Mouse (Mus musculus) Patski (cell line): ENCODE data around the gene Yap1. TPM values are rescaled to one million over a fixed set of nuclear protein-coding genes. Genes with fewer than 3 reads are reported as not detected.
A peak's percentile ranks its signal among the peaks of the same experiment; 100 is the strongest.

ENCODE experiments used
- ATAC-seq: fragments of 100-300 bp; one replicate; pipeline ENCODE4 v1.8.0; 2021
- CTCF ChIA-PET: fragments of 350-600 bp; sonication (Branson Sonifier 250); formaldehyde crosslinking; loops from one replicate; lab custom pipeline; 2022; ENCODE audit warnings: inconsistent platforms; lab: Charles Lee
- POLR2A ChIA-PET: fragments of 350-600 bp; sonication (Branson Sonifier 250); formaldehyde crosslinking; loops from one replicate; lab custom pipeline; 2022; ENCODE audit warnings: antibody characterized with exemption, inconsistent platforms; lab: Charles Lee
- DNase-seq: peaks from one replicate; pipeline ENCODE4 v3.0.0-alpha.2; 2011; ENCODE audit warnings: low read depth, low spot score
- H3K27me3 ChIP-seq: fragments of 371-371 bp; one replicate; pipeline ENCODE4 v1.5.1; 2021
- CTCF ChIP-seq: fragments of 100-300 bp; IDR thresholded peaks from one replicate; pipeline ENCODE4 v1.5.1; 2021
- in situ Hi-C: fragments of 300-500 bp; cut with MboI; formaldehyde crosslinking; loops from 3 replicates; pipeline ENCODE4 v1.11.1; 2018; ENCODE audit warnings: low pct_unique_long_range_greater_than_20kb, mixed read lengths
- polyA plus RNA-seq: library from polyadenylated mRNA; unstranded; gene quantifications from one replicate; pipeline ENCODE4 v1.2.3, GENCODE M21; 2021

The Yap1 gene
- polyA plus RNA-seq, 1 experiment from 2014 or later = 80.0 TPM

DNA sequence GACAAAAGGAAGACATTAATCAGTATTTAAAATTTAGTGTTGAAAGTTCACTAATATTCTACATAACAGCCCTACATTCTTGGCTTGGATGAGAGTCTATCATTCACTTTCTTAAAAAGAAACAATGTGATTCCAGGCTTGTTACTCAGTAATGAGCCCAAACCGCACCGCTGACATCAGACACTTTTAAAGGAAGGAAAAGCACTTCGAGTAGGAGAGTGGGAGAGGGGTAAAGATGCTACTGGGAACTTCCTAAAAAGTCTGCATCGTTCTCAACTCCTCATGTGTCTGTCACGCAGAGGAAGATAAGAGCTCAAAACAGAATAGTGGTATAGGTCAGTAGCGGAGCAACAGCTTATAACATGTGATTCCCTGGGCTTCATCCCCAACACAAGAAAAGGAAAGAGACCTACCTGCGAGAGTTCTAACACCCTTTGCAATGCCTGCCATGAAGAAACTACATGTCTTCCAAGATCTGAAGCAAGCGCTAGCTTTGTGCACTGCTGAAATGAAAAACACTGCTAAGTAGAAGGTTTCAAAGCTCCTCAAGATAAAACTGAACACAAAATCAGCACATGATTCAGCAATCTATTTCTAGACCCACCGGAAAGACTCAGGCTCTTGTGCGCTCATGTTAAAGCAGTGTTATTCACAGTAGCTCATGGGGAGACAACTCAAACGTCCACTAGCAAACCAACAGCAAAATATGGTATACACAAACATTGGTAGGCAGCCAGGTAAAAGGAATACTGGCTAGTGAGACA lies 25.1 kb downstream of the Yap1 start:
- in situ Hi-C loops = no loop called here
- peak; percentile 35 for DNase-seq

DNA sequence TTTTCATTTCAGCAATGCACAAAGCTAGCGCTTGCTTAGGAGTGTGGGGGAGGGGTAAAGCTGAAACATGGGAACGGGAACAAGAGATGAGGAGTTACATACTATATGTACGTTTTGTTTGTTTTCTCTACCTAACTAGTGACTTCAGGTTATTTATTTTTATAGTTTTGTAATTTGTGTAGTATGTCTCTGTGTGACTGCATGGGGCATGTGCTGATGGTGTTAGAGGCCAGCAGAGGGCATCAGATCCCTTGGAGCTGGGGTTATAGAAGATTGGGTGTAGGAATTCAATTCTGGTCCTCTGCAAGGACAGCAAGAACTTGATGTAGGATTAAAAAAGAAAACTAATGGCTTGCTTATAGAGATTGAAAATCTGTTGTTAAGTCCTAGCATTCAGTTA lies 25.9 kb downstream of the Yap1 start:
- in situ Hi-C loops = no loop called here
- ChIA-PET CTCF (interaction anchor here (0.9 to 1.4 kb wide), 2 partner anchors 10 to 19 kb away, joined by 3 to 5 read pairs; no protein-coding TSS in a partner anchor), POLR2A (no interaction called here)
- TF ChIP-seq CTCF = peak; percentile 75
- ATAC-seq (peak; percentile 52), DNase-seq (no peak)
- H3K27me3 ChIP-seq = no peaks in the 10 kb centered on the region

More for the DNA sequence above, 25.1 kb downstream of the Yap1 start:
- TF ChIP-seq CTCF = no peak
- ChIA-PET POLR2A (interaction anchor here (1.5 kb wide), 1 partner anchor 12 kb away, joined by 5 read pairs; no protein-coding TSS in a partner anchor), CTCF (interaction anchor here (0.8 to 1.7 kb wide), 2 partner anchors 9 to 19 kb away, joined by 3 to 4 read pairs; no protein-coding TSS in a partner anchor)
- peak; percentile 70 for ATAC-seq
- H3K27me3 ChIP-seq = no peaks in the 10 kb centered on the region

DNA sequence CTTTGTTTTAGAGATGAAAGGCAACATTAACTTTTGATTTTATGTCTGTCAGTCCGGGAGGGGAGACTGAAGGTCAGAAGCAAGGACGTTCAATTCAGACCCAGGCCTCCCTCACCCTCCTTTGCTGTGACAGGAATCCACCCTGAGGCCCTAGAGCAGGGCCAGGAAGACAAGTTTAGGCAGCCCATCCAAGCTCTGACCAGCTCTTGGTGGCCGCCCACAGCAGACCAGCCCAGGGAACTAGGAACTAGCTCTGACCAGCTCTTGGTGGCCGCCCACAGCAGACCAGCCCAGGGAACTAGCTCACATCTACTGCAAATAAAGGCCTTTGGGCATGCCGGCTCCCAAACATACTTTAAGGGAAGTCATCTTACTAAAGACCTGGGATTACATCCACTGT lies 26.8 kb downstream of the Yap1 start:
- in situ Hi-C loops = no loop called here
- H3K27me3 ChIP-seq = no peaks in the 10 kb centered on the region
- no peak for ATAC-seq
- DNase-seq = no peak
- TF ChIP-seq CTCF = no peak
- ChIA-PET POLR2A (interaction anchor here (0.6 to 1.9 kb wide), 2 partner anchors 27 to 141 kb away, joined by 3 to 5 read pairs; partner anchors contain the start of genes Birc2 and Yap1), CTCF (interaction anchor here (0.8 to 1.4 kb wide), 3 partner anchors 9 to 30 kb away, joined by 3 to 5 read pairs (median 3); no protein-coding TSS in a partner anchor)

DNA sequence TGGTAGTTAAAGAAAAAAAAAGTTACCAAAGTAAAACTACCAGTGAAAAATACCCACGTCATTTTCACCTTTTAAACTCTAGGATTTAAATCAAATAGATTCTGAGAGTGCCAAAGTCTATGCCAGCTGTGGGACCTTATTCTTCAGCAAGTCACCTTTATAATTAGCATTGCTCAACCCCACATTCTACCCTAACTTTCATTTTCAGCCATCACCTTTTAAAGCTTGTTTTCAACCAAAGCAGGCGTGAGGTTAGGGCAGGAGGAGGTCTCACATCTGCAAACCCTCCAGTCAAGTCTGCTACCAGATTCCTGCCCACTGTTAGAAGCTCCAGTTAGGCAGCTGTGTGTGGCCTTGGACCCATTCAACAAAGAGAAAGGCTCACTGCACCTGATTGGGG lies 32.4 kb downstream of the Yap1 start:
- ChIA-PET CTCF (interaction anchor here (1.2 kb wide), 1 partner anchor 9 kb away, joined by 5 read pairs; no protein-coding TSS in a partner anchor), POLR2A (interaction anchor here (0.6 kb wide), 1 partner anchor 24 kb away, joined by 3 read pairs; no protein-coding TSS in a partner anchor)
- no peak for DNase-seq
- no peaks in the 10 kb centered on the region for H3K27me3 ChIP-seq
- in situ Hi-C loops = no loop called here
- no peak for ATAC-seq
- no peak for TF ChIP-seq CTCF

DNA sequence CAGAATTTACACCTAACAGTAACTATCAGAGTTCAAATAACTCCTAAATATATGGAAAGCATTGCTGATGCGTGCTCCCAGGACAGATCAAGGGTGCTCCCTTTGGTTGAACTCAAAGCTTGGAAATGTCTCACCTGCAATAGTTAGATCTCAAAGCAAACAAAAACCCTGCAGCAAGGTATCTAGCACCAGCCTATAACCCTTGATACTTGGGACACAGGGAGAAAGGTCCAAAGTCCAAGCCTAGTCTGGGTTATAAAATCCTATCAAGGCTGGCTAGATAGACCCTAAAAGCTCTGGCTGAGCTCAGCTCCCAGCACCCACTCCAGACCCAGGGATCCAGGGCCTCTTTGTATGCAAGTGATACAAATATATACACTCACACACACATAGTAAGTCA lies 36.4 kb downstream of the Yap1 start:
- CTCF ChIA-PET = interaction anchor here (1.8 kb wide), 1 partner anchor 10 kb away, joined by 5 read pairs; no protein-coding TSS in a partner anchor
- ATAC-seq (no peak), DNase-seq (no peak)
- H3K27me3 ChIP-seq = no peaks in the 10 kb centered on the region
- TF ChIP-seq CTCF = no peak
- POLR2A ChIA-PET = interaction anchor here (1.5 to 2.0 kb wide), 2 partner anchors 12 to 36 kb away, joined by 5 to 6 read pairs; partner anchors contain the start of gene Yap1
- in situ Hi-C loops = no loop called here

DNA sequence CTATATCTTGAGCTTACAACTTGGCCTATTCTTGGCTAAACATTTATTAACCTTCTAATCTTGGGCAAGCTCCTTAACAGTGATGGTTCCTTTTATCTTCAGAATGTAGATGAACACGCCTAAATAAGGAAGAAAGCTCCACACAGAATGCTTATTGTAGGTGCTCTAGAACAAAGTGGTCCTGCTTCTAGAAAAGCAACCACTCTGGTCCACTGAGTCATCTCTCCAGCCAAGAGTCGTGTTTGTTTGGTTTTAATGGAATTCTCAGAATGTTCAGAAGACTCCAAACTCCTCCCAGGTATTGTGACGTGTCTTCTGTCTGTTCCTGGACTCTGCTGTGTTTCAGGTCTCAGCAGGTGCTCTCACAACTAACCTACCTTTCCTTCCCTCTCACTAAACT lies 38.8 kb downstream of the Yap1 start:
- CTCF ChIA-PET = no interaction called here
- in situ Hi-C loops = no loop called here
- DNase-seq (no peak), ATAC-seq (no peak)
- no peak for TF ChIP-seq CTCF
- POLR2A ChIA-PET = no interaction called here
- no peaks in the 10 kb centered on the region for H3K27me3 ChIP-seq

DNA sequence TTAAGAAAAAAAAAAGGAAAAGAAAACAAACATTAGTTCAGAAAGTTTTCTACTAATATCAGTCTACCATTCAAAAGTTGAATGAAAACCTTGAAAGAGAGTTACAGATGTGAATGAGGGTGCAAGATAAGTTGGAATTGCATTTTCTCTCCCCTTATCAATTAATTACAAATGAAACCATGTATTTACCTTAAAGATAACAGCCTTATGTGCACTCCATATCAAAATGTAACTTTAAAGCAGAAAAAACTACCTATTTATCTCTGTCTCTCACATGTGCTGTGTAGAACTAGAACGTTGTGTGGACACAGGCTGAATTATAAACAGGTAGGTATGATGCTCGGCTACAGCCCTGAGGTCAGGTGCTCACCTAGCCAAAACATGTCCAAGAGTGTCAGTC lies 40.5 kb downstream of the Yap1 start:
- CTCF ChIA-PET = interaction anchor here (1.8 kb wide), 1 partner anchor 10 kb away, joined by 4 read pairs; no protein-coding TSS in a partner anchor
- ATAC-seq = no peak
- DNase-seq = no peak
- no peak for TF ChIP-seq CTCF
- H3K27me3 ChIP-seq = no peaks in the 10 kb centered on the region
- in situ Hi-C loops = no loop called here
- POLR2A ChIA-PET = no interaction called here

DNA sequence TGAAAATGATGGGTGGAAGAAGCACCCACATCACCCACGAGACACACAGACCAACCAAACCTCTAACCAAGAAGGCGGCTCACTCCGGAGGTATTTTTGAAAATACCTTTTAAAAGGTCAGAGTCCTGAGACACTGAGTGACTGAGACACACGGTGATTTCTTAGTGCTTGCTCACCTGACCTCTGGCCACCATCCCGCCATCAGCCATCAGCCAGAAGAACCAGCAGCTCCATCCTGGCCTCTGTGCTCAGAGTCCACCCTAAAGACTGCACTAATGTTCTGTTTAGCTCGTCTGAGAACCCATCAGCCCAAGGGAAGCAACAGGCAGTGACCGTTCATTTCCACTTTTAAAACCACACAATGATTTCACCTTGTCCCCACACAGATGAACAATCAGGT lies 41.5 kb downstream of the Yap1 start:
- POLR2A ChIA-PET = no interaction called here
- no peak for DNase-seq
- TF ChIP-seq CTCF = no peak
- in situ Hi-C loops = no loop called here
- ATAC-seq = no peak
- no peaks in the 10 kb centered on the region for H3K27me3 ChIP-seq
- CTCF ChIA-PET = interaction anchor here (1.8 kb wide), 1 partner anchor 11 kb away, joined by 4 read pairs; no protein-coding TSS in a partner anchor

DNA sequence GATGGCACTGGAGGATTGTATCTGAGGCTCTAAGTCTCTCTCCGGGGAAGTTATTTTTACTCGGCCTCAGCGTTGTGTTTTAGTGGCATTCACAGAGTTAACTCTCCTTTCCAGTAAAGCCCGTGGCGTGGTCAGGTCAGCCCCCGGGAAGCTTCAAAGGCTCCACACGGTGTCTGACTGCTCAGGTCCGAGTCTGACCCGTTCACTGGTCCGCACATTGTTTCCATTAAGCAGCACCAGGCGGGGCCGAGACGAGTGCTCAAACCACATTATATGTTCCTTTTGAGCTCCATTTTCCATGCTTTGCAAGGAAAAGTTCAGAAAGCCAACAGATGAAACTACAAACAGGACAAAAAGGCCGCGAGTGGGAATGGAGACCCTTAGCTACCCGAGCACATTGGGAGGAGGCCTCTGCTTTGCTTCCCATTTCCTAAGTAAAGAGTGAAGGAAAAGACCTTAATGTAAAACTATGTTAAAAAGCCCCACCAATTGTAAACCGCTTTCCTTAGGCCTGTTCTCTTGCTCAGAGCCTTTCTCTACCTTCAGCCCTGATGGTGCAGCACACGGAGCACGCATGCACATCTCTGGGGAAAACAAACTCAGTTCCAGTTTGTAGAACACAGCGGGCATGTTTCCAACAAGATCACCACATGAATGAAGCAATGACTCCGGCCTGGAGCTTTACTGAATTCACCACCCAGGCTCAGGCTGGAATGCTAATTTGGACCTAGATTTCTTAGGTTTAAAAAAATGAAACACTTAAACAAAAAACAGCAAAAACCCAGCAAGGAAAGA lies 42.8 kb downstream of the Yap1 start:
- DNase-seq (peak; percentile 57), ATAC-seq (peak; percentile 77)
- ChIA-PET POLR2A (interaction anchor here (0.9 kb wide), 1 partner anchor 33 kb away, joined by 3 read pairs; no protein-coding TSS in a partner anchor), CTCF (interaction anchor here (1.3 to 1.5 kb wide), 2 partner anchors 9 to 26 kb away, joined by 3 read pairs; no protein-coding TSS in a partner anchor)
- no peak for TF ChIP-seq CTCF
- in situ Hi-C loops = no loop called here
- no peaks in the 10 kb centered on the region for H3K27me3 ChIP-seq

DNA sequence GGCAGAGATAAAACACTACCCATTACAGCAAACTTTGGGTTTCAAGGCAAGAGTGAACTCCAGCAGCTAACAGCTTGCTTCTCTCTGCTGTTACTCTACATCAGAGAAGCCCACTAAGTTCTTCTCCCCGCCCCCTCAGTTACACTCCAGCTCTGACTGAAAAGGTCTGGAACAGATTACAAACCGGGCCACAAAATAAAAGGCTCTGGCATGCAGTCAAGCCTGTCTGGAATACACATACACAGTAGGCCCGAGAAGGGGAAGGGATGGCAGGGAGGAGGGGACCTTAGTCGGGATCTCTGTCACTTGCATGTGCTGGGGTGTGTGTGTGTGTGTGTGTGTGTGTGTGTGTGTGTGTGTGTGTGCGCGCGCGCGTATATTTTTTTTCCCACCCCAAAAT lies 44.0 kb downstream of the Yap1 start:
- in situ Hi-C loops = no loop called here
- no peak for ATAC-seq
- TF ChIP-seq CTCF = no peak
- ChIA-PET POLR2A (no interaction called here), CTCF (interaction anchor here (0.9 kb wide), 1 partner anchor 18 kb away, joined by 3 read pairs; no protein-coding TSS in a partner anchor)
- no peak for DNase-seq
- H3K27me3 ChIP-seq = no peaks in the 10 kb centered on the region
